Mouse (Mus musculus): ENCODE measurements around the gene Senp3.
"Not testable (repeated sequence)": the region's sequence is repeated elsewhere in the genome, so short reads cannot be mapped to it uniquely, and the experiment has no call there.

The Senp3 gene

DNA sequence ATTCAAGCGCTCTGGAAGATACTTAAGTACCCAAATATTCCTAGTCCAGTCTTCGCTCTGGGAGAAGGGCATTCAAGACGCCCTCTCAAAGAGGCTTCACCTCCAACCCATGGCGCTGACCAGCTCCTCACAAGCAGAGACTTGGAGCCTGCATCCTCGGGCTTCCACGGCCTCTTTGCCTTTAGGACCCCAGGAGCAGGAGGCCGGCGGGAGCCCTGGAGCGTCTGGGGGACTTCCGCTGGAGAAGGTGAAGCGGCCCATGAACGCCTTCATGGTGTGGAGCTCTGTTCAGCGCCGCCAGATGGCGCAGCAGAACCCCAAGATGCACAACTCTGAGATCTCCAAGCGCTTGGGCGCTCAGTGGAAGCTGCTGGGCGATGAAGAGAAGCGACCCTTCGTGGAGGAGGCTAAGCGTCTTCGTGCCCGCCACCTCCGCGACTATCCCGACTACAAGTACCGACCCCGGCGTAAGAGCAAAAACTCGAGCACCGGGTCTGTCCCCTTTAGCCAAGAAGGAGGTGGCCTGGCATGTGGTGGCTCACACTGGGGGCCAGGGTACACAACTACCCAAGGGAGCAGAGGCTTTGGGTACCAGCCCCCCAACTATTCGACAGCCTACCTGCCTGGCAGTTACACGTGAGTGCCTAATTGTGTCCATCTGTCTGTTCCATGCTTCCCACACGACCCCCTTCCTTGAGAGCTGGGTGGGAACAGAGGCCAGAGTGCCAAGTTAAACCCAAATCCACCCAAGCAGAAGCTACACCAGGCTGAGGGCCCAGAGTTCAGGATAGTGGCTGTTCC, 26.4 kb downstream of the Senp3 start, which contains the start of gene Sox15:
Gene Sox15 (plus strand): TSS at position 51 of the 801 bp plus-strand sequence.
- DNase-seq (ENCODE audit: low read depth in 2 of 2, low spot score in 2 of 2), result no peak

DNA sequence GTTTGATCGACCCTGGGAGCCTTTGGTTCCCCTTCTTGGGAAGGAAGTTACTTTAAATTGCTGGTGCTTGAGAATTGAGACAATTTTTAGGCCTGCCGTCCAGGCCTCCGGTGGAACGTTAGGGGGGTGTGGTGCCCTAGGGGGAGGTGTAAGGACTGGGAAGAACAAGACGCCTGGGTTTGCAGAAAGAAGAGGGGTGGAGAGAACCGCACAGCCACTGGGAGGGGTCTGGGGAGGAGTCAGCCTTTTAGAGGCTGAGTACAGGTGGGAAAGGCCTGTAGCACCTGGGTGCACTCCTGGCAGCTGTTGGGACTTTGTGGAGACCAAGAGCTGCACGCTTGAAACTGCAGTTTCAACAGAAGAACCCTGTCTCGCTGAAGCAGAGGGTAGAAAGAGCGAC, 27.1 kb downstream of the Senp3 start:
- no peak for DNase-seq (ENCODE audit: low read depth in 2 of 2, low spot score in 2 of 2)

DNA sequence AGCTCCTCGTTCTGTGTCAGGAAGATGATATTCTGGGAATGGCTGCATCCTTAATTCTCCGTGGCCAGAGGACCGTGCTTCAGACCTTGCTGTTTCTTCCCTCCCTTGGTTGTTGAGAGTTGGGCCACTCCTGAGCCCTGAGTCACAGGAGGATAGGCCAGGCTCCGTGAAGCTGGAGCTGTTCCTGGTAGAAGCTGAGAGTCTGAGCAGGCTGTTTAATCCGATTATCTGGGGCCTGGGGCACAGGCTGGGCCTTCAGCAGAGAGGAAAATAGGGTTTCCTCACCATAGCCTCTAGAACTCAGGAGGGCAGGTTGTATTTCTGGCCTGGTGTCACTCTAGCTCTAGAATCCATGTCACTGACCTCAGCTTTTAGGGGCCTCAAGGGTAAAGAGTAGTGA, 28.5 kb downstream of the Senp3 start:
- DNase-seq (ENCODE audit: low read depth in 2 of 2, low spot score in 2 of 2), result no peak

DNA sequence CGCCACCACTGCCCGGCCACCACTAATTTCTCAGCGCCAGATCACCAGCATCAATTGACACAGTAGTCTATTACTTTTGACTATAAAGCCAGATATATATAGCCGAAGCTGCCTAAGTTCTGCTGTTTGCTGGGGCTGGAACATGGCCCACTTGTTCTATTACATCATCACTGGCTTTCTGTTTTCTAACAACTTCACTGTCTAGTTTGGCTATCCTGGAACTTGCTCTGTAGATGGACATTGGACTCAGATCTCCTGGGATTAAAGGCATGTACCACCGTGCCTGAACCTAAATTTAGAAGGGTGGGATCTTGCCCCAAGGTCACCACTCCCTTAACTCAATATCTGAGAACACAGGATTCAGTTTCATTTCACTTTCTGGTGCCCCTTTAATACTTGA, 36.0 kb downstream of the Senp3 start:
- no peak for DNase-seq (ENCODE audit: low read depth in 2 of 2, low spot score in 2 of 2)

DNA sequence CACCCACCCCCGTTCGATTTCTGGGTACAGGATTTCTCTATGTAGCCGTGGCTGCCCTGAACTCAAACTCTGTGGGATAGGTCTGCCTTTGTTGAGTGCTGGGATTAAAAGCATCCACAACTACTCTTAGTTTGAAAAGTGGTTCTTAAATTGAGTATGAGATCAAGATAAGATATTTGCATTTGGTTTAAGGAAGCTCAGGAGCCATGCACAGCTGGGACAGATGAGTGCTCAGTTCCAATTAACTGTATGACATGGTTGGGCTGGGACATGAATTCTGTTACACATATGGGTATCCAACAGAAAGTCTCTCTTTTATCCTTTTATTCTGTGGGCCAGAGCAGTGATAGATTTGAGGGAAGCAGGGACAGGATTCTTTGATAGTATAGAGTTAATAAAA, 46.4 kb downstream of the Senp3 start:
- DNase-seq (ENCODE audit: low read depth in 2 of 2, low spot score in 2 of 2), result no peak

DNA sequence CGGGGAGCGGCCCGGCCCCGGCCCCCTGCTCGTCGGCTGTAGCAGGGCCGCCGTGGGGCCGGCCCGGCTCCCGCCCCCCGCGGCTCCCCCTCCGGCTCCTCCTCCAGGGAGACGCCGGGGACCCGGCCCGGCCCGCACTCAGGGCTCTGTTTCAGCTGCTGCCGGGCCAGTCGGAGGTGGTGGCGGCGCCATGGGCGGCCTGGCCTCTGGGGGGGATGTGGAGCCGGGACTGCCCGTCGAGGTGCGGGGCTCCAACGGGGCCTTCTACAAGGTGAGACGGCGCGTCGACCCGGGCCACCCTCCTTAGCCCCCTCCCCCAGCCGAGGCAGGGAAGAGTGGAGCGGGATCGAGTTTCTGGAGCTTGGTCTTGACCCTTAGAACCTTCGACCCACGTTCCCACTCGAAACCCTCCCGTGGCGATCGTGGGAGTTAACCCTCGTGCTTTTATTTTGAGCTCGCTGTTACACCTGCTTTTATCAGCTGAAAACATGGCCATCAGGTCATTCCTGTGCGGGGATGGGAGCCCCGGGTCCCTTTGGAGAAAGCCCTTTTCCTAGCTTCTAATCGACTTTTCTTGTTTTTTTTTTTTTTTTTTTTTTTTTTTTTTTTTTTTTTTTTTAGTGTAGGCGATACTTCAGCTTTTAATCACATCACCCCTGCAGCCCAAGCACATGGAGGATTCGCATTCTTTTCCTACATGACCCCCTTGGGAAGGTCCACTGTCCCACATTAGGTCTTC, 48.6 kb downstream of the Senp3 start:
- DNase-seq (ENCODE audit: low read depth in 2 of 2, low spot score in 2 of 2), result no peak

DNA sequence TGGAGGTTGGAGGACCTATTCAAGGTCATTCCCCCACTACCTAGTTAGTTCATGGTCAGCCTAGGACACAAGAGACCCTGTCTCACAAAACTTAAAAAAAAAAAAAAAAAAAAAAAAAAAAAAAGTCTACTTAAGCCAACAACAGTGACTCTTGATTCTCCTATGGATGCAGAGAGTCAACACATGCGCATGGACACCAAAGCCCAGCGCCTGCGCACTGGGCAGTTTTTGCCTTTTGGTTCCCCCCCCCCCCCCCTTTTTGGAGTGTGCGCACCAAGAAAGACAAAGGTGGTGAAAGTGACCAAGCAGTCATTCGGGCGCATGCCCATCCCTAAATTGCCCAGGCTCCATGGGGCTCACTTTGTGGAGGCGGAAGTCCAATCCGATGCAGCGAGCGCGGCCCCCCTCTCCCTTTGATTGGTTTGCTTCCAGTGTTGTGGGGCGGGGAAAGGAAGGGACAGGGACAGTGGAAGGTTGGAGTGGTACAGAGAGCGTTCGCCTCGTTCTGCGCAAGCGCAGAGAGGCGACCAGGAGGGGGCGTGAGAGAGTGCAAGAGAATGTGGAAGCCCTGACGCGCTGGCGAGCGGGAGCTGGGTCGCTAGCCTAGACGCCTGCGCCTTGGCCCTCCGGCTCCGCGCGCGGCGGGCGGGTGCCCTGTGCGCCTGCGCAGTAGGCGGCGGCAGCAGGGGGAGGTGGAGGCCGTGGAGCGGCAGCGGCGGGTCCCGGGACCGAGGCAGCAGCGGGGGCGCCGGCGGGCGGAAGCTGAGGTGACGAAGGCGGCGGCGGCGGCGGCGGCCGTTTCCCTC, 49.4 kb downstream of the Senp3 start, which contains the start of gene Fxr2:
Gene Fxr2 (plus strand): TSS at position 707 of the 806 bp plus-strand sequence.
- peak; percentile 100 for DNase-seq (ENCODE audit: low read depth in 2 of 2, low spot score in 2 of 2)

DNA sequence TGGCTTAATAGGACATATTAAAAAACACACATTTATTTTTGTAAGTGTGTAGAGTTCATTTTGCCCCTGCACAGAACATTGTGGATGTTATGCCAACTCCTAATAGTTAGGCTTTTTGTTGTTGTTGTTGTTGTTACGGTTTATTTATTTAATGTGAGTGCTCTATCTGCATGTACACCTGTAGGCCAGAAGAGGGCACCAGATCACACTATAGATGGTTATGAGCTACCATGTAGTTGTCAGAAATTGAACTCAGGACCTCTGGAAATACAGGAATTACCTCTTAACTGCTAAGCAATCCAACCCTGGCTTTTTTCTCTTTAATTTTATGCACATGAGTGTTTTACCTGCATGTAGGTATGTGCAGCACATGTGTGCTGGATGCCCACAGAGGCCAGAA, 52.1 kb downstream of the Senp3 start:
- peak in 1 of 2 experiments; percentile 11 for DNase-seq (ENCODE audit: low read depth in 2 of 2, low spot score in 2 of 2)

DNA sequence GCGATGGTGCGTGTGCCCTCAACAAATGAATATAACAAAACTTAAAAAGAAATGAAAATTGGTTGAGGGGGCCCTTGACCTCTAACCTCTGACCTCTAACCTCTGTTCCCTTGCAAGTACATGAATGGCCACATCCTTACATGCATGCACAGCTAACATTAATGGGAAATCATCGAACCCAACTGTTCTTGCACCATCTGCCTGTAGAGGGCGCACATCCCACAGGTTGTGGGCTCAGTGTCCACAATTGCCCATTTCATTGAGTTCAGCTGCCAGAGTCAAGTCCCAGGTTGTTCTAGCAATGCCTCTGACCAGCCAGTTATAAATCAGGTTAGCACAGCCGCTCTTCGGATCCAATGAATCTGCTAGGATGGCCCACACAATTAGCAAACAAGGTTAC, 53.6 kb downstream of the Senp3 start:
- DNase-seq (ENCODE audit: low read depth in 2 of 2, low spot score in 2 of 2), result peak; percentile 65 to 79

DNA sequence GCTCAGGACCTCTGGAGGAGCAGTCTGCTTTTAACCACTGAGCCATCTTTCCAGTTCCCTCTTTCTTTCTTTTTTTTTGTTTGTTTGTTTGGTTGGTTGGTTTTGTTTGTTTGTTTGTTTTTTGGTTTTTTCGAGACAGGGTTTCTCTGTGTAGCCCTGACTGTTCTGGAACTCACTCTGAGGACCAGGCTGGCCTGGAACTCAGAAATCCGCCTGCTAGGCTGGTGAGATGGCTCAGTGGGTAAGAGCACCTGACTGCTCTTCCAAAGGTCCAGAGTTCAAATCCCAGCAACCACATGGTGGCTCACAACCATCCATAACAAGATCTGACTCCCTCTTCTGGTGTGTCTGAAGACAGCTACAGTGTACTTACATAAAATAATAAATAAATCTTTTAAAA, 57.5 kb downstream of the Senp3 start:
- not testable (repeated sequence) for DNase-seq (ENCODE audit: low read depth in 2 of 2, low spot score in 2 of 2)
